Mouse (Mus musculus) liver, adult 2 months (tissue): Measurements from ENCODE around the gene Sh3kbp1.

Experiments used
- CTCF ChIP-seq: fragments of 200-500 bp; IDR thresholded peaks from 2 replicates; pipeline ENCODE4 v1.5.1; 2011; ENCODE audit warnings: low read depth, low read length, control low read depth
- POLR2A ChIP-seq: fragments of 200-500 bp; IDR thresholded peaks from 2 replicates; pipeline ENCODE4 v1.6.1; 2011; ENCODE audit warnings: low read length, control low read depth; ENCODE audit not compliant: insufficient read depth; ENCODE audit errors: extremely low read depth

- no peak for TF ChIP-seq CTCF
- TF ChIP-seq POLR2A, result no peak
Measured at GRCm38 (mm10) chrX:159829192-159829852, 202.2 kb downstream of the Sh3kbp1 start.
